Mouse (Mus musculus): ENCODE data around the gene Sh3rf3. TPM values are rescaled to one million over a fixed set of nuclear protein-coding genes. Genes with fewer than 3 reads are reported as not detected.

Gene Sh3rf3
- polyA plus RNA-seq, 1 experiment, result 1.5 TPM

- TF ChIP-seq POLR2A (IDR thresholded peaks at IDR 0.05; ENCODE audit: low read depth, low read length), result no peak
- TF ChIP-seq CTCF (IDR thresholded peaks at IDR 0.05; ENCODE audit: extremely low read depth, insufficient read depth, insufficient read length, insufficient replicate concordance), result no peak
- 73% methylated on average over 6 of the region's 6 CpGs for WGBS
- Histone ChIP-seq H3K4me1 (ENCODE audit: control insufficient read depth, insufficient read depth, insufficient read length) (no peaks in the 10 kb centered on the region), H3K36me3 (ENCODE audit: control insufficient read depth, insufficient read depth, low read length) (no peaks in the 10 kb centered on the region), H3K27me3 (ENCODE audit: control insufficient read depth, insufficient read depth, low read length) (no peaks in the 10 kb centered on the region), H3K4me3 (ENCODE audit: extremely low read depth, insufficient read depth, insufficient read length) (no peak overlapping the region), H3K27ac (ENCODE audit: insufficient read depth, low read length) (no peak overlapping the region)
- DNase-seq (ENCODE audit: low read depth in 1 of 2, low spot score in 2 of 2), result no peak
Observed at GRCm38 (mm10) chr10:58944930-58945329, 131.8 kb downstream of the Sh3rf3 start.

DNA sequence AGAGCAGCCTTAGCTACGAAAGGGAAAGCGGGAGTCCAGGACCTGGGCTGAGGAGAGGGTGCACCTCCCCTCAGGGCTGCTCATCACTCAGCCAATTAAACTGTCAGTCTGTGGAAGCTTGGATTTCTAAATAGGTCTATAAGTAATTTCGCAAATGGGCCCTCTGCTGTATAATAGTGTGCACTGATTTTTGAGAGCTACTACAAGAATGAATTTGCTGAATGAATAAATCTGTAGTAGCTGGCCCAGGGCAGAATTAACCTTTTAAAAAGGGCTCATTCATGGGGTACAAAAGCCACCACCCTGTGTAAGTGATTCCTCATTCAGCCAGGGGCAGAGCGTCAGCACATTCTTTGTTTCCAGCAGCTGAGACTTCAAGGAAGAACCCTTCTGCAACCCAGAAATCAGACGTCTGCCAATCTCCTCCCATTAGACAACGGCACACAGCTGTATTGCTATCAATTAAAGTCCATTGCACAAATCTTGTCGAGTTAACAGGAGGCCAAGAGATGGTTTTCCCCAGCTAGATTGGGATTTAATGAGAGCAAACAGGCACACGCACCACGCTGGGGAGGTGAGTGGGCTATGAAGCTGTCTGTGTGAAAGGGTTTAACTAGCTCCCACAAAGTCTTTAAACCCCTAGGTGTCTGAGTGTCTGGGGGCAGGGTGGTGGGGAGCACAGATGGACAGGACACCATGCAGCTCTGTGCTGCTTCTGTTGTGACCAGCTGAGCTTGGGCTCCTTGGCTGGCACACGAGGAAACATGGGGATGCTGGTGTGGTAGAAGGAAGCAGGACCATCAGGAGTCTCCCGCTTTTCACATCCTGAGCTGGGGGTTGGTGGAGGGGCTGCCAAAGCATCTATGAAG lies 136.8 kb downstream of the Sh3rf3 start:
- Histone ChIP-seq H3K4me1 (ENCODE audit: control insufficient read depth, insufficient read depth, insufficient read length) (no peaks in the 10 kb centered on the region), H3K27me3 (ENCODE audit: control insufficient read depth, insufficient read depth, low read length) (no peaks in the 10 kb centered on the region), H3K4me3 (ENCODE audit: extremely low read depth, insufficient read depth, insufficient read length) (no peak overlapping the region), H3K36me3 (ENCODE audit: control insufficient read depth, insufficient read depth, low read length) (no peaks in the 10 kb centered on the region), H3K27ac (ENCODE audit: insufficient read depth, low read length) (no peak overlapping the region)
- 76% methylated on average over 11 of the region's 11 CpGs for WGBS
- DNase-seq (ENCODE audit: low read depth in 1 of 2, low spot score in 2 of 2), result no peak
- TF ChIP-seq POLR2A (IDR thresholded peaks at IDR 0.05; ENCODE audit: low read depth, low read length), result no peak
- TF ChIP-seq CTCF (IDR thresholded peaks at IDR 0.05; ENCODE audit: extremely low read depth, insufficient read depth, insufficient read length, insufficient replicate concordance), result no peak

- Histone ChIP-seq H3K4me1 (ENCODE audit: control insufficient read depth, insufficient read depth, insufficient read length) (no peaks in the 10 kb centered on the region), H3K27me3 (ENCODE audit: control insufficient read depth, insufficient read depth, low read length) (no peaks in the 10 kb centered on the region), H3K4me3 (ENCODE audit: extremely low read depth, insufficient read depth, insufficient read length) (no peak overlapping the region), H3K36me3 (ENCODE audit: control insufficient read depth, insufficient read depth, low read length) (no peaks in the 10 kb centered on the region), H3K27ac (ENCODE audit: insufficient read depth, low read length) (no peak overlapping the region)
- WGBS, result 85% methylated on average over 4 of the region's 4 CpGs
- TF ChIP-seq CTCF (IDR thresholded peaks at IDR 0.05; ENCODE audit: extremely low read depth, insufficient read depth, insufficient read length, insufficient replicate concordance) (no peak), POLR2A (IDR thresholded peaks at IDR 0.05; ENCODE audit: low read depth, low read length) (no peak)
- DNase-seq (ENCODE audit: low read depth in 1 of 2, low spot score in 2 of 2), result no peak
Observed at GRCm38 (mm10) chr10:58960193-58960592, 147.0 kb downstream of the Sh3rf3 start.

- no peak overlapping the region for H3K4me3 ChIP-seq (ENCODE audit: extremely low read depth, insufficient read depth, insufficient read length)
- no peaks in the 10 kb centered on the region for H3K27me3 ChIP-seq (ENCODE audit: control insufficient read depth, insufficient read depth, low read length)
- H3K27ac ChIP-seq (ENCODE audit: insufficient read depth, low read length), result no peak overlapping the region
- no peaks in the 10 kb centered on the region for H3K36me3 ChIP-seq (ENCODE audit: control insufficient read depth, insufficient read depth, low read length)
- TF ChIP-seq POLR2A (IDR thresholded peaks at IDR 0.05; ENCODE audit: low read depth, low read length) (no peak), CTCF (IDR thresholded peaks at IDR 0.05; ENCODE audit: extremely low read depth, insufficient read depth, insufficient read length, insufficient replicate concordance) (no peak)
- WGBS, result 83% methylated on average over 4 of the region's 4 CpGs
- no peaks in the 10 kb centered on the region for H3K4me1 ChIP-seq (ENCODE audit: control insufficient read depth, insufficient read depth, insufficient read length)
- no peak for DNase-seq (ENCODE audit: low read depth in 1 of 2, low spot score in 2 of 2)
Observed at GRCm38 (mm10) chr10:58968236-58968635, 155.1 kb downstream of the Sh3rf3 start.

- no peak overlapping the region for H3K4me3 ChIP-seq (ENCODE audit: extremely low read depth, insufficient read depth, insufficient read length)
- no peaks in the 10 kb centered on the region for H3K36me3 ChIP-seq (ENCODE audit: control insufficient read depth, insufficient read depth, low read length)
- DNase-seq (ENCODE audit: low read depth in 1 of 2, low spot score in 2 of 2), result no peak
- no peaks in the 10 kb centered on the region for H3K27me3 ChIP-seq (ENCODE audit: control insufficient read depth, insufficient read depth, low read length)
- H3K4me1 ChIP-seq (ENCODE audit: control insufficient read depth, insufficient read depth, insufficient read length), result no peaks in the 10 kb centered on the region
- H3K27ac ChIP-seq (ENCODE audit: insufficient read depth, low read length), result no peak overlapping the region
- WGBS, result 93% methylated on average over 5 of the region's 5 CpGs
- TF ChIP-seq POLR2A (IDR thresholded peaks at IDR 0.05; ENCODE audit: low read depth, low read length), result no peak
- TF ChIP-seq CTCF (IDR thresholded peaks at IDR 0.05; ENCODE audit: extremely low read depth, insufficient read depth, insufficient read length, insufficient replicate concordance), result no peak
Observed at GRCm38 (mm10) chr10:58969351-58969750, 156.2 kb downstream of the Sh3rf3 start.

DNA sequence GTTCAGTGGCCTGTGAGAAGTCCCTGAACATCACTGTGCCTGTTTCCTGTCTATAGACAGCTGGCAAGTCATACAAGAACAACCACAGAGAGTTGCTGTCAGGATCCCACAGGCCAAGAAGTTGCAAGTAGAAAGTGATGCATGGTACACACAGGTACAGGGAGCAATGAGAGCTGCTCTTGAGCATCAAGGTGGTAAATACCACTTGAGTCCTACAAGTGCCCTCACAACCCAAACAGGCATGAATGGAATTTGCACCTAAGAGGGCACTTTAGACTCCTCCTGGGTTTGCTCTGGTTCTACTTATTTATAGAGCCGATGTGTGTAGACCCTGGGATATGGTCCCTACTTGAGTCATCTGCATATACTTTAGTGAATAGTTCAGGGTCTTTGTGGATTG lies 159.0 kb downstream of the Sh3rf3 start:
- TF ChIP-seq CTCF (IDR thresholded peaks at IDR 0.05; ENCODE audit: extremely low read depth, insufficient read depth, insufficient read length, insufficient replicate concordance) (no peak), POLR2A (IDR thresholded peaks at IDR 0.05; ENCODE audit: low read depth, low read length) (no peak)
- DNase-seq (ENCODE audit: low read depth in 1 of 2, low spot score in 2 of 2), result no peak
- Histone ChIP-seq H3K27me3 (ENCODE audit: control insufficient read depth, insufficient read depth, low read length) (no peaks in the 10 kb centered on the region), H3K4me1 (ENCODE audit: control insufficient read depth, insufficient read depth, insufficient read length) (no peaks in the 10 kb centered on the region), H3K36me3 (ENCODE audit: control insufficient read depth, insufficient read depth, low read length) (no peaks in the 10 kb centered on the region), H3K27ac (ENCODE audit: insufficient read depth, low read length) (no peak overlapping the region), H3K4me3 (ENCODE audit: extremely low read depth, insufficient read depth, insufficient read length) (no peak overlapping the region)
- 89% methylated on average over 1 of the region's 1 CpGs for WGBS

GRCm38 (mm10) chr10:58974138-58974537 lies 161.0 kb downstream of the Sh3rf3 start:
- H3K36me3 ChIP-seq (ENCODE audit: control insufficient read depth, insufficient read depth, low read length), result no peaks in the 10 kb centered on the region
- H3K4me3 ChIP-seq (ENCODE audit: extremely low read depth, insufficient read depth, insufficient read length), result no peak overlapping the region
- H3K27ac ChIP-seq (ENCODE audit: insufficient read depth, low read length), result no peak overlapping the region
- WGBS, result 71% methylated on average over 5 of the region's 5 CpGs
- TF ChIP-seq CTCF (IDR thresholded peaks at IDR 0.05; ENCODE audit: extremely low read depth, insufficient read depth, insufficient read length, insufficient replicate concordance) (no peak), POLR2A (IDR thresholded peaks at IDR 0.05; ENCODE audit: low read depth, low read length) (no peak)
- DNase-seq (ENCODE audit: low read depth in 1 of 2, low spot score in 2 of 2), result no peak
- H3K27me3 ChIP-seq (ENCODE audit: control insufficient read depth, insufficient read depth, low read length), result no peaks in the 10 kb centered on the region
- no peaks in the 10 kb centered on the region for H3K4me1 ChIP-seq (ENCODE audit: control insufficient read depth, insufficient read depth, insufficient read length)

All from spleen, adult 2 months (tissue).